Mouse (Mus musculus): Measurements from ENCODE around the gene Map3k4. TPM values are rescaled to one million over a fixed set of nuclear protein-coding genes. Genes with fewer than 3 reads are reported as not detected.

The Map3k4 gene
- polyA plus RNA-seq, 1 experiment from 2014 or later, result 42.6 TPM

DNA sequence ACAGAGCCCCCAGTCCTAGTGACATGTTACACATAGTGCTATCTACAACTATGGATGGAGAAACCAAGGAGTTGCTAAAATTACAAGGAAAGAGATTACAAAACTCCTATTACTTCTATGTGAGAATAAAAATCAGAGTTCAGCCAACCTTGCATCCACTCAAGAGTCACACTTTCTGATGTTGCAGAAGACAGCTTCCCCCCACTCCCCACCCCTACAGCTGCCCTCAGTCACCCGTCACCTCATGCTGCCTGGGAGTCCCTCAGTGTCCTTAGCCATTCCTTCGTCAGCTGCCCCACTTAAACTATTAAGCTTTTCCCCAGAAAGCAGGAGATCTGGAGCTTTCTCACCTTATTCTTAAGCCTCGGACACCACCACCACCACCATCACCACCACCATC, 54.3 kb downstream of the Map3k4 start:
- H3K4me1 ChIP-seq, result peaks cover 38% of the 10 kb centered on the region
- peaks cover 46% of the 10 kb centered on the region for H3K36me3 ChIP-seq
- 87% methylated on average over 3 of the region's 3 CpGs for WGBS
- no peak for ATAC-seq (ENCODE audit: low FRiP score, low read depth)
- no peaks in the 10 kb centered on the region for H3K9me3 ChIP-seq
- no peak overlapping the region for H3K27ac ChIP-seq
- H3K4me2 ChIP-seq (replicated peaks), result no peak overlapping the region
- H3K27me3 ChIP-seq, result no peaks in the 10 kb centered on the region
- H3K4me3 ChIP-seq, result no peak overlapping the region
- H3K9ac ChIP-seq, result no peak overlapping the region

DNA sequence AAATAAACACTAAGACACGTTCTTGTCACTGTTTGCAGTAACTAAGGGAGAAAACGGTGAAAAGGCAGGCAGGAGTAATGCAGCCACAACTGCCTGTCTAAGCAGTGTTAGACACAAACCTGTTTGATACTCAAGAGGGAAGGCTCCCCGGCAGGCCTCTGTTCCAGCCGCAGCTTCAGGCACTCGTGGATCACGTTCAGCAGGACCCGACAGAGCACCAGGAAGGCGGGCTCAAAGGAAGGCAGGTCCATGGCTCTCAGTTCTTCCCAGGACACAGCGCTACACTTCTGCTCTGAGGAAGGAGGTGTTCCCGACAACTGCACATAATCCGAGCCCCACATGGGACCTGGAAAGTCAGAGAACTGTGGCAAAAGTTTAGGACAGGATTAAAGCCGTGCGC, 54.8 kb downstream of the Map3k4 start:
- no peak for ATAC-seq (ENCODE audit: low FRiP score, low read depth)
- peaks cover 46% of the 10 kb centered on the region for H3K36me3 ChIP-seq
- H3K4me2 ChIP-seq (replicated peaks), result no peak overlapping the region
- no peak overlapping the region for H3K27ac ChIP-seq
- 68% methylated on average over 13 of the region's 13 CpGs for WGBS
- no peak overlapping the region for H3K9ac ChIP-seq
- no peak overlapping the region for H3K4me3 ChIP-seq
- peaks cover 38% of the 10 kb centered on the region for H3K4me1 ChIP-seq
- no peaks in the 10 kb centered on the region for H3K27me3 ChIP-seq
- H3K9me3 ChIP-seq, result no peaks in the 10 kb centered on the region

DNA sequence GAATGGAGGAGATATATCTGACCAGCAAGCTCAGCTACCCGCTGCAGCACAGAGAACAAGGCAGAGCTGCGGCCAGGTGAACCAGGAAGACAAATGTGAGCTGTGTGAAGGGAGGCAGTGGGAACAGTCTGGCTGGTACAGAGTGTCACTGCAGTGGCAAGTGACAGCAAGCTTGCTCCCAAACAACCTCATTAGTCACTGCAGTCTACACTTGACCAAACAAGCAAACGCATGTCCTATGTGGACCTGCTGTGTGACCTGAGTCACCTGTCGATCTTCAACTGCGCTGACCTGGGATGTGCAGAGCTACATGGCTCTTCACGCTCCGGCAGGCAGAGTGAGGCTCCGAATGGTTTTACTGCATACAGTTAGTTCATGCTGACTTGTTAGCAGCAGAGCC, 55.7 kb downstream of the Map3k4 start:
- H3K27ac ChIP-seq, result peak overlapping the region; percentile 33; the same call in 1 of the 2 replicates
- 85% methylated on average over 8 of the region's 8 CpGs for WGBS
- no peak overlapping the region for H3K4me2 ChIP-seq (replicated peaks)
- no peaks in the 10 kb centered on the region for H3K9me3 ChIP-seq
- no peak overlapping the region for H3K9ac ChIP-seq
- peaks cover 56% of the 10 kb centered on the region for H3K36me3 ChIP-seq
- peaks cover 38% of the 10 kb centered on the region for H3K4me1 ChIP-seq
- H3K4me3 ChIP-seq, result no peak overlapping the region
- no peak for ATAC-seq (ENCODE audit: low FRiP score, low read depth)
- H3K27me3 ChIP-seq, result no peaks in the 10 kb centered on the region

DNA sequence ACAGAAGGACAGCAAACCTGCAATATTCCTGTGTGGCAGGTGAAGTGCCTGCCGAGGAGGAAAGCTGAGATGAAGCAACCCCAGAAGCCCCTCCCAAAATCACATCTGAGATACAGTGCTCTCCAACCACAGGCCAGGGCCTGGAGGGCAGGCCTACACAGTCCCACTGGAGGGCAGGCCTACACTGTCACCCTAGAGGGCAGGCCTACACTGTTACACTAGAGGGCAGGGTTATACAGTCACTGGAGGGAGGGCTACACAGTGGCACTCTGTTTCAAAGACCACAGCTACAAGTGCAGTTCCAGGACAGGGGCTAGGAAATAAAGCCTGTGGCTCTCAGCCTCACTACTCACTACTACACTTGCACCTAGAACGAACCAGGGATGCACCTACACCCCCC, 56.7 kb downstream of the Map3k4 start:
- WGBS, result 71% methylated on average over 2 of the region's 2 CpGs
- Histone ChIP-seq H3K27me3 (no peaks in the 10 kb centered on the region), H3K4me3 (no peak overlapping the region), H3K9me3 (no peaks in the 10 kb centered on the region), H3K27ac (no peak overlapping the region), H3K36me3 (peaks cover 65% of the 10 kb centered on the region), H3K4me1 (peaks cover 29% of the 10 kb centered on the region), H3K9ac (no peak overlapping the region), H3K4me2 (replicated peaks) (no peak overlapping the region)
- no peak for ATAC-seq (ENCODE audit: low FRiP score, low read depth)

DNA sequence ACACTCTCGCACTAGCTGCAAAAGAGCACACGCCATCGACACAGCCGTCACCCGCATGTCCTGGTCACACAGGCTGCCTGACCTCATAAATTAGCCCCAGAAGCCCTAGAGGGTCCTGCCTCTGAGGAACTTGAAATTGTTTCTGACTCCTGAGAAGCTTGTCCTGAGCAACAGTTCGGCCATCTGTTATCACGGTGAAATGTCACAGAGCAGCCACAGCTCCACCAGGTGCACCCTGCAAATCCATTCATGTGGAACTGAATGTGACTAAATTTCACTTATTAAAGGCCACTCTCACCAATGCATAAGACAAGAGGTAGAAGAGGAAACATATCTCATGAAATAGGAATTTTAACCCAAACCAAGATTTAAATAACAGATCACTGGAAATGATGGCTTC, 57.2 kb downstream of the Map3k4 start:
- Histone ChIP-seq H3K4me1 (peaks cover 24% of the 10 kb centered on the region), H3K36me3 (peaks cover 70% of the 10 kb centered on the region), H3K9me3 (no peaks in the 10 kb centered on the region), H3K27ac (no peak overlapping the region), H3K4me3 (no peak overlapping the region), H3K27me3 (no peaks in the 10 kb centered on the region), H3K9ac (no peak overlapping the region), H3K4me2 (replicated peaks) (no peak overlapping the region)
- no peak for ATAC-seq (ENCODE audit: low FRiP score, low read depth)
- WGBS, result 86% methylated on average over 7 of the region's 7 CpGs

DNA sequence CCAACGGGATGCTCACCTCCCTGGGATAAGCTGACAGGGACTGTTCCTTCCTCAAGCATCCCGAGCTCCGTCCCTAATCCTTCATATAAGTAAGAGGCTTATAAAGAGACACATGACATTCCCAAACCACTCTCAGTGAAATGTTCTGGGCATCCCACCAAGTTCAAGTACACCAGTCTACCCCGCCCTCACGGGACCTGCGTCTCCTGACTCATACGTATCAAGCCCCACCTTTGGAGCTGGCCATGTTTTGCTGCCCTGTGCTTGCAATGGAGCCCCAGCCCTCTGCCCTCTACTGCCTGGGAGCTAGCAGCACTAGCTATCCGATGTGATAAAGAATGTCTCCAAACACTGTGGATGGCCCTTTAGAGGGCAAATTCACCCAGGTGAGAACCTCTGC, 58.6 kb downstream of the Map3k4 start:
- Histone ChIP-seq H3K27me3 (no peaks in the 10 kb centered on the region), H3K4me2 (replicated peaks) (no peak overlapping the region), H3K4me1 (peaks cover 14% of the 10 kb centered on the region), H3K27ac (no peak overlapping the region), H3K4me3 (no peak overlapping the region), H3K36me3 (peaks cover 84% of the 10 kb centered on the region), H3K9me3 (no peaks in the 10 kb centered on the region), H3K9ac (no peak overlapping the region)
- ATAC-seq (ENCODE audit: low FRiP score, low read depth), result no peak
- 90% methylated on average over 8 of the region's 8 CpGs for WGBS

DNA sequence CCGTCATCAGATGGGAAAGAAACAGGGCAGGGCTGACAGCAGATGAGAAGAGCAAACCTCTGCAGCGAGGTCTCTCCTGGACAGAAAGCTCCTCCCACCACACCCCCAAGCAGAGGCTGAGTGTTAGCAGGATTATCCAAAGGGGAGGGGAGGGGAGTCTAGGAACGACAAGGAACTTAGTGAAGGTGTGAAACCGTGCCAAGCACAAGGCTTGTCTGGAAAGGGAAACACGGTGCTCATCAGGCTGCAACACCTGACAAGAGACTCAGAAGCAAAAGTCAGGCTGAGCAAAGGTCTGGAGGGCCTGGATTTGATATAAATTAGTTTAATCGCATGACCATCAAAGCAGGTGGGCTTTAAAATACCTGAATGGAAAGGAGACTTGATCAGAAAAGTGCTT, 60.1 kb downstream of the Map3k4 start:
- no peaks in the 10 kb centered on the region for H3K9me3 ChIP-seq
- H3K27me3 ChIP-seq, result no peaks in the 10 kb centered on the region
- no peak overlapping the region for H3K27ac ChIP-seq
- peaks cover 94% of the 10 kb centered on the region for H3K36me3 ChIP-seq
- ATAC-seq (ENCODE audit: low FRiP score, low read depth), result no peak
- H3K9ac ChIP-seq, result no peak overlapping the region
- no peak overlapping the region for H3K4me3 ChIP-seq
- 65% methylated on average over 6 of the region's 6 CpGs for WGBS
- H3K4me2 ChIP-seq (replicated peaks), result no peak overlapping the region
- H3K4me1 ChIP-seq, result peaks cover 11% of the 10 kb centered on the region

DNA sequence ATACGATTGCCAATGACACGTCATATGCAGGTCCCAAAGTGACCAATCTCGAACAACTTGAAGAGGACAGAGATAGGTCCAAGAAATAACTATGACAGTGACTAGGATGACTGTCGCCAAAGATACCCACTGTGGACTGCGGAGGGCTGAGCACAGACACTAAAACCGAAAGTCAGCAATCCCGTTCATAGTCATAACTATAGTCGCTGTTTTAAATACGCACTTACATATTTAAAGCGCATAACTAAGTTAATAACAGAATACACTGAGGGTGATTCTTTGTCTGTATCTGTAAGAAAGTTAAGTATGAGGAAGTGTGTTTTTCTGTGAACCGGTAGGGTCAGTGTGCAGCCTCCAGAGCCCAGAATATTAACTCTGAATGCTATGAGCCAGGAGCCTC, 62.5 kb downstream of the Map3k4 start:
- WGBS, result 95% methylated on average over 11 of the region's 11 CpGs
- no peak overlapping the region for H3K9ac ChIP-seq
- no peak overlapping the region for H3K27ac ChIP-seq
- no peak overlapping the region for H3K4me2 ChIP-seq (replicated peaks)
- peaks cover 100% of the 10 kb centered on the region for H3K36me3 ChIP-seq
- no peak for ATAC-seq (ENCODE audit: low FRiP score, low read depth)
- H3K4me3 ChIP-seq, result no peak overlapping the region
- H3K4me1 ChIP-seq, result no peaks in the 10 kb centered on the region
- H3K9me3 ChIP-seq, result peaks cover 14% of the 10 kb centered on the region
- no peaks in the 10 kb centered on the region for H3K27me3 ChIP-seq

DNA sequence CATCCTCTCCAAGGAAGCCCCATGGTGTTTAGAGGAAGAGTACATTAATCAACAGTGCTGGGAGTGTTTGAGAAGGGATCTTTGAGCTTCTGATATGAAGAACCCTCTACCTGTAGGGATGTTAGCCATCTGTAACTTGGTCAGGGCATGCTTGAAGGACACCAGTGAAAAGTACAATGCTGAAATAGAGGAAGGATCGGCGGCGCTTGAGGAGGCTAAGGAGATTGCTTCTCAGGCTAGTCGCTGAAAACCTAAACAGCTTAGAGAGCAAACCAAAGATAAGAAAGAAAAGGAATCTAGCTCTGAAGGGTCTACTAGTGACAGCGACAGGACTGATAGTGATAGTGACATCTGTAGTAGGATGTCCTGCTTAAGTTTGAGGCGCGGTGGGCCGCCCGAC, 68.0 kb downstream of the Map3k4 start:
- no peak for ATAC-seq (ENCODE audit: low FRiP score, low read depth)
- H3K27me3 ChIP-seq, result no peaks in the 10 kb centered on the region
- no peak overlapping the region for H3K4me3 ChIP-seq
- no peak overlapping the region for H3K27ac ChIP-seq
- H3K9ac ChIP-seq, result no peak overlapping the region
- H3K4me1 ChIP-seq, result no peaks in the 10 kb centered on the region
- H3K36me3 ChIP-seq, result peaks cover 85% of the 10 kb centered on the region
- peaks cover 14% of the 10 kb centered on the region for H3K9me3 ChIP-seq
- no peak overlapping the region for H3K4me2 ChIP-seq (replicated peaks)
- 98% methylated on average over 9 of the region's 9 CpGs for WGBS

DNA sequence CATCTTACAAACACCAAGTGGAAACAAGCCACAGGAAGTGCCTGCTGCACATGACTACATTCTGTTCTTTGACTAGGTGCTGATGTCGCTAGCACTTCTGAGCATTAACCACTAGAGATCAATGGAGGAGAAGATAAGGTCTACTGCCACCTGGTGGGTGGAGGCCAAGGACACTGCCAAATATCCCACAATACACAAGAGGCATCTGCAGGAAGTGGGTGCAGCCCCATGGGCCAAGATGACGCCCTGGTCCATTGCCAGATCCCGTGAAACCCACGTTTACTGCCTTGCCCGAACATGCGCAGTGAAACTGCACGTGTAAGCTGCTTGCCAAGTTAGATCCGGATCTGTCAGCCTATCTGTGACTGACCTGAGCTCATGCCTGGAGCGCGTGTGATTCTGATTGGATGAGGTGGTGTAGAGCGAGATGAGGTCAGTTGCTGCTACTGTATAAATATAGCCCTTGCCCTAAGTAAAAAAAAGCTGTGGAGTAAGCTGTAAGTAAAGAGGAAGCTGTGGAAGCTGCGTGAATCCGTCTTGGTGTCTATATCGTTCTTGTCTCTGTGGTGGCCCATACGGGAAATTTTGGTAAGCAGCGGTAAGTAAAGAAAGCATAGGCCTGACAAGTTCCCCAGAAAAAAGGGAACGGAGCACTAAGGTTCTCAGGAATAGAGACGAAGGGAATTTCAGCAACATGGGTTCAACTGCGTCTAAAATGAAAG, 68.7 kb downstream of the Map3k4 start:
- no peak overlapping the region for H3K4me3 ChIP-seq
- no peaks in the 10 kb centered on the region for H3K4me1 ChIP-seq
- peaks cover 84% of the 10 kb centered on the region for H3K36me3 ChIP-seq
- H3K9ac ChIP-seq, result no peak overlapping the region
- H3K4me2 ChIP-seq (replicated peaks), result no peak overlapping the region
- WGBS, result 97% methylated on average over 19 of the region's 19 CpGs
- ATAC-seq (ENCODE audit: low FRiP score, low read depth), result no peak
- no peak overlapping the region for H3K27ac ChIP-seq
- H3K27me3 ChIP-seq, result no peaks in the 10 kb centered on the region
- peaks cover 14% of the 10 kb centered on the region for H3K9me3 ChIP-seq

DNA sequence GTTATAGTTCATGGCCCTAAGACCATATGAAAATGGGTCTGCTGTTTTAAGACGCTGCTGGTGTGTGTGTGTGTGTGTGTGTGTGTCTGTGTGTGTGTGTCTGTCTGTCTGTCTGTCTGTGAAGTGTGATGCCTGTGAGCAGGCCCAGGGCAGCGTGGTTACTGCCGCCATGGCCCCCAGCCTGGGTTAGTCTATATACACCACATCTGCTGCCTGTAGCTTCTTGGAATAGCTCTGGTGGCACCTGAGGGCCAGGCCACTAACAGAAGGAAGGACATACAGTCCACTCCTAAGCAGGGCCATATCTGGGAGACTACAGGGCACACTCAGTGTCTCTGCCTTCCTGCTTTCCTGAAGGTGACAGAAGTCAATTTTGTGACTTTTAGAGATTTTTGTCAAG, 77.9 kb downstream of the Map3k4 start:
- H3K9me3 ChIP-seq, result no peaks in the 10 kb centered on the region
- H3K27me3 ChIP-seq, result no peaks in the 10 kb centered on the region
- H3K4me2 ChIP-seq (replicated peaks), result no peak overlapping the region
- no peaks in the 10 kb centered on the region for H3K4me1 ChIP-seq
- H3K36me3 ChIP-seq, result peaks cover 77% of the 10 kb centered on the region
- H3K27ac ChIP-seq, result no peak overlapping the region
- H3K4me3 ChIP-seq, result no peak overlapping the region
- H3K9ac ChIP-seq, result no peak overlapping the region
- 83% methylated on average over 3 of the region's 3 CpGs for WGBS
- no peak for ATAC-seq (ENCODE audit: low FRiP score, low read depth)

DNA sequence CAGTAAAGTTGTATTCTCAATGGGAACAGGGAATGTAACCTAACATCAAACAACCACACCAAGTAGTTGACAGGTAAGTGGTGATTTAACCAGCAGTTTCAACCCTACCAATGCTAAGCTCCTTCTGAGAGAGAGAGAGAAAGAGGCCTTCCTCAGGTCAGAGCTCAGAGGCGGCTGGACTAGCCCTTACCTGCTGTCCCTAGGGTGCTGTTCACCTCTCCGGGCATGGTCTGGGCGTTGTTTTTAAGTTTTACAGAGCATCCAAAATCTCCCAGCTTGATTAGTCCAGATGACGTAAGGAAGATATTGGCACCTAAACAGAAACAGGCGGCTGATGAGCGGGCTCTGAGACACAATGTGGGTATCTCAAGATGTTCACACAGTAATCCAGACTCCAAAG, 85.9 kb downstream of the Map3k4 start:
- H3K36me3 ChIP-seq, result peaks cover 92% of the 10 kb centered on the region

DNA sequence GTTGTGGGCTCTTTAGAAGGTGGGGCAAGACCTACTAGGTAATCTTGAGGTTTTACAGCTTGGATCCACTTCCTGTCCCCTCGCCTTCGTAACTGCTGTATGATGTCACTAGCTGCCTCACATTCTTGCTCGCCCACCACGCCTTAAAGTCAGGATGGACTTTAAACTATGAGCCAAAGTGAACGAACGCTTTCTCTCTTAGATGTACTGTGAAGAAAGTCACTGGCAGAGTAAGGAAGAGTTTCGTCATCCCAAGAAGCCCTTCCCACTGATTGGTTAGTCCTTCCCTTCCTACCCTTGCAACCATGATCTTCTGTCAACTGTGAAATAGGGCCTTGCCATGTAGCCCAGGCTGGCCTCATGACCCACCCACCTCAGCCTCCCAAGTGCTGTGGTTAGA, 87.5 kb downstream of the Map3k4 start:
- Histone ChIP-seq H3K9me3 (no peaks in the 10 kb centered on the region), H3K4me1 (peaks cover 7% of the 10 kb centered on the region; the same call in 1 of the 2 replicates), H3K4me3 (no peak overlapping the region), H3K36me3 (peaks cover 92% of the 10 kb centered on the region), H3K4me2 (replicated peaks) (no peak overlapping the region), H3K9ac (no peak overlapping the region), H3K27ac (no peak overlapping the region), H3K27me3 (no peaks in the 10 kb centered on the region)
- ATAC-seq (ENCODE audit: low FRiP score, low read depth), result no peak
- WGBS, result 77% methylated on average over 7 of the region's 7 CpGs

More for the DNA sequence above, 85.9 kb downstream of the Map3k4 start:
- Histone ChIP-seq H3K9ac (no peak overlapping the region), H3K9me3 (no peaks in the 10 kb centered on the region), H3K4me3 (no peak overlapping the region), H3K4me1 (no peaks in the 10 kb centered on the region), H3K27me3 (no peaks in the 10 kb centered on the region), H3K4me2 (replicated peaks) (no peak overlapping the region), H3K27ac (no peak overlapping the region)
- WGBS, result 91% methylated on average over 6 of the region's 6 CpGs
- ATAC-seq (ENCODE audit: low FRiP score, low read depth), result no peak
